Mouse (Mus musculus) cerebellum, adult 2 months (tissue): ENCODE results near the gene AB124611. TPM values are rescaled to one million over a fixed set of nuclear protein-coding genes. Genes with fewer than 3 reads are reported as not detected.

Source experiments
- DNase-seq, 2 experiments: peaks; one replicate each; pipeline ENCODE4 v3.0.0; 2021
- H3K27ac ChIP-seq: fragments of 200-500 bp; 2 replicates; pipeline ENCODE4 v1.5.1; 2012; ENCODE audit warnings: low read length, control low read depth, inconsistent platforms; ENCODE audit not compliant: insufficient read depth
- H3K27me3 ChIP-seq: fragments of 200-500 bp; 2 replicates; pipeline ENCODE4 v1.6.1; 2012; ENCODE audit warnings: inconsistent platforms, mild to moderate bottlenecking, low read length, moderate library complexity; ENCODE audit not compliant: control insufficient read depth, insufficient read depth
- H3K4me1 ChIP-seq: fragments of 200-500 bp; 2 replicates; pipeline ENCODE4 v1.6.1; 2011; ENCODE audit warnings: low read length; ENCODE audit not compliant: control insufficient read depth, insufficient read depth
- H3K4me3 ChIP-seq: fragments of 200-500 bp; replicated peaks from 2 replicates; pipeline ENCODE3; 2011; ENCODE audit warnings: mild to moderate bottlenecking, low read depth, low read length, control low read depth; ENCODE audit not compliant: insufficient read depth
- CTCF ChIP-seq: fragments of 200-500 bp; IDR thresholded peaks from 2 replicates; pipeline ENCODE4 v1.5.1; 2011; ENCODE audit warnings: low read depth, mild to moderate bottlenecking, control low read depth, low read length, moderate library complexity, borderline replicate concordance; ENCODE audit not compliant: insufficient read depth
- POLR2A ChIP-seq: fragments of 200-500 bp; IDR thresholded peaks from 2 replicates; pipeline ENCODE4 v1.6.1; 2011; ENCODE audit warnings: low read length, control low read depth, borderline replicate concordance; ENCODE audit not compliant: insufficient read depth
- WGBS: fragments of 180-500 bp; shearing (Covaris S2); methylation state at CpG from one replicate; pipeline ENCODE4 v1.1.7; 2018; 5-methylcytosine and 5-hydroxymethylcytosine counted together
- polyA plus RNA-seq: library from polyadenylated mRNA; depleted of rRNA; stranded (reverse); fragments of >200 nt; gene quantifications from 2 replicates; pipeline ENCODE4 v1.2.3, GENCODE M21; 2012

Gene AB124611
- polyA plus RNA-seq, 1 experiment: 0.28 TPM

- no peak overlapping the region for H3K27ac ChIP-seq
- DNase-seq: no peak
- no peak overlapping the region for H3K4me3 ChIP-seq
- no peaks in the 10 kb centered on the region for H3K27me3 ChIP-seq
- 97% methylated on average over 2 of the region's 2 CpGs for WGBS
- peaks cover 5% of the 10 kb centered on the region for H3K4me1 ChIP-seq
- no peak for TF ChIP-seq CTCF
- no peak for TF ChIP-seq POLR2A
These were observed 31.6 kb downstream of the AB124611 start for GRCm38 (mm10) chr9:21557556-21557955.

- no peak overlapping the region for H3K4me3 ChIP-seq
- WGBS: 40% methylated on average over 4 of the region's 4 CpGs
- DNase-seq: no peak
- peaks cover 5% of the 10 kb centered on the region for H3K4me1 ChIP-seq
- TF ChIP-seq POLR2A (no peak), CTCF (no peak)
- no peak overlapping the region for H3K27ac ChIP-seq
- no peaks in the 10 kb centered on the region for H3K27me3 ChIP-seq
These were observed 32.4 kb downstream of the AB124611 start for GRCm38 (mm10) chr9:21558366-21558765.

GRCm38 (mm10) chr9:21559151-21559550 is 33.2 kb downstream of the AB124611 start:
- TF ChIP-seq CTCF: no peak
- TF ChIP-seq POLR2A: no peak
- Histone ChIP-seq H3K4me3 (no peak overlapping the region), H3K27me3 (no peaks in the 10 kb centered on the region), H3K27ac (no peak overlapping the region), H3K4me1 (peaks cover 5% of the 10 kb centered on the region)
- DNase-seq: no peak
- 93% methylated on average over 3 of the region's 3 CpGs for WGBS

GRCm38 (mm10) chr9:21564420-21564819 is 38.4 kb downstream of the AB124611 start:
- 66% methylated on average over 1 of the region's 1 CpGs for WGBS
- H3K27ac ChIP-seq: no peak overlapping the region
- H3K4me3 ChIP-seq: no peak overlapping the region
- H3K4me1 ChIP-seq: peaks cover 14% of the 10 kb centered on the region
- TF ChIP-seq CTCF (no peak), POLR2A (no peak)
- H3K27me3 ChIP-seq: no peaks in the 10 kb centered on the region
- no peak for DNase-seq

GRCm38 (mm10) chr9:21565004-21565586 is 39.1 kb downstream of the AB124611 start:
- Histone ChIP-seq H3K4me3 (no peak overlapping the region), H3K27ac (no peak overlapping the region), H3K27me3 (no peaks in the 10 kb centered on the region), H3K4me1 (peaks cover 14% of the 10 kb centered on the region)
- DNase-seq: no peak
- WGBS: 51% methylated on average over 4 of the region's 4 CpGs
- TF ChIP-seq POLR2A (no peak), CTCF (no peak)

GRCm38 (mm10) chr9:21566538-21566937 is 40.6 kb downstream of the AB124611 start:
- no peaks in the 10 kb centered on the region for H3K27me3 ChIP-seq
- TF ChIP-seq POLR2A: no peak
- no peak for TF ChIP-seq CTCF
- peak overlapping the region; percentile 61; the same call in 1 of the 2 replicates for H3K27ac ChIP-seq
- DNase-seq: no peak
- H3K4me3 ChIP-seq: no peak overlapping the region
- peaks cover 14% of the 10 kb centered on the region for H3K4me1 ChIP-seq
- 83% methylated on average over 1 of the region's 1 CpGs for WGBS

- no peak for DNase-seq
- Histone ChIP-seq H3K4me3 (no peak overlapping the region), H3K4me1 (peaks cover 14% of the 10 kb centered on the region), H3K27me3 (no peaks in the 10 kb centered on the region), H3K27ac (0 out of 2 replicates have a peak overlapping the region, but pooled peaks have one; percentile 34)
- 29% methylated on average over 2 of the region's 2 CpGs for WGBS
- TF ChIP-seq POLR2A (no peak), CTCF (no peak)
These were observed 41.1 kb downstream of the AB124611 start for GRCm38 (mm10) chr9:21567051-21567450.

GRCm38 (mm10) chr9:21568657-21569255 is 42.8 kb downstream of the AB124611 start:
- DNase-seq: no peak
- H3K4me3 ChIP-seq: no peak overlapping the region
- WGBS: 89% methylated on average over 8 of the region's 8 CpGs
- H3K4me1 ChIP-seq: peaks cover 14% of the 10 kb centered on the region
- no peak overlapping the region for H3K27ac ChIP-seq
- no peaks in the 10 kb centered on the region for H3K27me3 ChIP-seq
- TF ChIP-seq POLR2A (no peak), CTCF (no peak)
